Mouse (Mus musculus) hindbrain, embryonic 11.5 days (tissue): ENCODE measurements around the gene C1qtnf4. TPM values are rescaled to one million over a fixed set of nuclear protein-coding genes. Genes with fewer than 3 reads are reported as not detected.

Experiments used
- ATAC-seq: fragments of 200-750 bp; cut with Nextera tagmentation; 2 replicates; pipeline ENCODE4 v1.8.0; 2017; ENCODE audit warnings: mild to moderate bottlenecking, moderate TSS enrichment, moderate library complexity; ENCODE audit not compliant: low FRiP score
- DNase-seq: peaks from one replicate; pipeline ENCODE4 v3.0.0-alpha.2; 2015; ENCODE audit warnings: low spot score
- H3K27ac ChIP-seq: fragments of 300-500 bp; sonication (generic); 2 replicates; pipeline ENCODE4 v1.5.1; 2014; ENCODE audit warnings: mild to moderate bottlenecking, low read depth, low read length
- H3K27me3 ChIP-seq: fragments of 300-500 bp; sonication (generic); 2 replicates; pipeline ENCODE4 v1.6.1; 2014; ENCODE audit warnings: mild to moderate bottlenecking, low read length, moderate library complexity, mixed read lengths; ENCODE audit not compliant: control insufficient read depth, insufficient read depth
- H3K36me3 ChIP-seq: fragments of 300-500 bp; sonication (generic); 2 replicates; pipeline ENCODE4 v1.6.1; 2014; ENCODE audit warnings: mild to moderate bottlenecking, low read length, moderate library complexity, mixed read lengths; ENCODE audit not compliant: control insufficient read depth, insufficient read depth
- H3K4me1 ChIP-seq: fragments of 300-500 bp; sonication (generic); replicated peaks from 2 replicates; pipeline ENCODE4 v1.6.1; 2014; ENCODE audit warnings: low read length, mixed read lengths; ENCODE audit not compliant: control insufficient read depth, insufficient read depth
- H3K4me2 ChIP-seq: fragments of 300-500 bp; sonication (generic); replicated peaks from 2 replicates; pipeline ENCODE4 v1.6.1; 2014; ENCODE audit warnings: mild to moderate bottlenecking, low read depth, low read length
- H3K4me3 ChIP-seq: fragments of 300-500 bp; sonication (generic); 2 replicates; pipeline ENCODE4 v1.5.1; 2014; ENCODE audit warnings: low read depth, low read length
- H3K9ac ChIP-seq: fragments of 300-500 bp; sonication (generic); 2 replicates; pipeline ENCODE4 v1.6.1; 2014; ENCODE audit warnings: low read depth, low read length
- H3K9me3 ChIP-seq: fragments of 300-500 bp; sonication (generic); 2 replicates; pipeline ENCODE4 v1.6.1; 2016; ENCODE audit warnings: low read length; ENCODE audit not compliant: control insufficient read depth
- WGBS: fragments of 180-500 bp; shearing (Covaris S2); extraction: QIAGEN DNeasy Blood & Tissue Kit; methylation state at CpG from one replicate; pipeline ENCODE4 v1.1.7; 2014; 5-methylcytosine and 5-hydroxymethylcytosine counted together
- polyA plus RNA-seq: library from polyadenylated mRNA; unstranded; fragments of >200 nt; fragmentation: Nextera tagmentation; extraction: Ambion mirVana; gene quantifications from 2 replicates; pipeline ENCODE4 v1.2.1, GENCODE M21; 2014

C1qtnf4 gene
- polyA plus RNA-seq, 1 experiment from 2014 or later: 15.1 TPM

- Histone ChIP-seq H3K4me2 (no peak overlapping the region), H3K4me1 (no peaks in the 10 kb centered on the region), H3K9me3 (no peaks in the 10 kb centered on the region), H3K9ac (no peak overlapping the region), H3K27me3 (no peaks in the 10 kb centered on the region), H3K4me3 (no peak overlapping the region), H3K36me3 (no peaks in the 10 kb centered on the region), H3K27ac (no peak overlapping the region)
- ATAC-seq (no peak), DNase-seq (no peak)
- WGBS: 76% methylated on average over 8 of the region's 8 CpGs
Measured at GRCm38 (mm10) chr2:90931829-90932228, 46.2 kb downstream of the C1qtnf4 start.

GRCm38 (mm10) chr2:90932273-90932672 lies 46.6 kb downstream of the C1qtnf4 start:
- no peak for DNase-seq
- no peaks in the 10 kb centered on the region for H3K4me1 ChIP-seq
- H3K4me3 ChIP-seq: no peak overlapping the region
- no peak overlapping the region for H3K9ac ChIP-seq
- no peak overlapping the region for H3K27ac ChIP-seq
- no peak for ATAC-seq
- H3K4me2 ChIP-seq: no peak overlapping the region
- H3K27me3 ChIP-seq: no peaks in the 10 kb centered on the region
- no peaks in the 10 kb centered on the region for H3K36me3 ChIP-seq
- H3K9me3 ChIP-seq: no peaks in the 10 kb centered on the region
- 78% methylated on average over 2 of the region's 2 CpGs for WGBS

- Histone ChIP-seq H3K27ac (no peak overlapping the region), H3K9me3 (no peaks in the 10 kb centered on the region), H3K9ac (no peak overlapping the region), H3K36me3 (no peaks in the 10 kb centered on the region), H3K27me3 (no peaks in the 10 kb centered on the region), H3K4me2 (no peak overlapping the region), H3K4me3 (no peak overlapping the region), H3K4me1 (no peaks in the 10 kb centered on the region; the same call in 1 of the 2 replicates)
- ATAC-seq (no peak), DNase-seq (no peak)
- 72% methylated on average over 3 of the region's 3 CpGs for WGBS
Measured at GRCm38 (mm10) chr2:90938362-90938761, 52.7 kb downstream of the C1qtnf4 start.

GRCm38 (mm10) chr2:90939750-90940149 lies 54.1 kb downstream of the C1qtnf4 start:
- DNase-seq: no peak
- peak; percentile 49 for ATAC-seq
- WGBS: 56% methylated on average over 8 of the region's 8 CpGs

More at GRCm38 (mm10) chr2:90939750-90940149, 54.1 kb downstream of the C1qtnf4 start:
- Histone ChIP-seq H3K4me2 (peak overlapping the region; percentile 75; the same call in 1 of the 2 replicates), H3K9me3 (no peaks in the 10 kb centered on the region), H3K4me3 (peak overlapping the region; percentile 76), H3K36me3 (no peaks in the 10 kb centered on the region), H3K27ac (peak overlapping the region; percentile 93; the same call in 1 of the 2 replicates), H3K4me1 (no peaks in the 10 kb centered on the region; the same call in 1 of the 2 replicates), H3K9ac (peak overlapping the region; percentile 95), H3K27me3 (no peaks in the 10 kb centered on the region)

Other genes with a start within 250 kb of the C1qtnf4 start
- gene Nup160, start 208.6 kb upstream of the C1qtnf4 start, polyA plus RNA-seq: 55.2 and 55.4 TPM in 2 replicates
- gene Fnbp4, start 140.5 kb upstream of the C1qtnf4 start, polyA plus RNA-seq: 109 and 110 TPM in 2 replicates
- 1.3 and 1.8 TPM in 2 replicates for gene Agbl2, start 103.1 kb upstream of the C1qtnf4 start, polyA plus RNA-seq
- gene Mtch2, start 38.7 kb upstream of the C1qtnf4 start, polyA plus RNA-seq: 284 TPM in 2 replicates
- 46.0 and 49.3 TPM in 2 replicates for gene Kbtbd4, start 18.9 kb downstream of the C1qtnf4 start, polyA plus RNA-seq
- 215 and 217 TPM in 2 replicates for gene Ndufs3, start 19.0 kb downstream of the C1qtnf4 start, polyA plus RNA-seq
- gene Celf1, start 54.5 kb downstream of the C1qtnf4 start, polyA plus RNA-seq: 78.8 and 90.2 TPM in 2 replicates
- 0.60 and 1.4 TPM in 2 replicates for gene Rapsn, start 149.8 kb downstream of the C1qtnf4 start, polyA plus RNA-seq
- gene Psmc3, start 168.1 kb downstream of the C1qtnf4 start, polyA plus RNA-seq: 376 and 394 TPM in 2 replicates
- gene Slc39a13, start 184.6 kb downstream of the C1qtnf4 start, polyA plus RNA-seq: 16.4 and 17.9 TPM in 2 replicates
- gene Spi1, start 196.5 kb downstream of the C1qtnf4 start, polyA plus RNA-seq: 2.6 and 3.0 TPM in 2 replicates
- gene Mybpc3, start 232.3 kb downstream of the C1qtnf4 start, polyA plus RNA-seq: not detected in 2 replicates